Mouse (Mus musculus): Measurements from ENCODE around the gene 1600002K03Rik. TPM values are rescaled to one million over a fixed set of nuclear protein-coding genes. Genes with fewer than 3 reads are reported as not detected.
"Not testable (repeated sequence)": the region's sequence is repeated elsewhere in the genome, so short reads cannot be mapped to it uniquely, and the experiment has no call there.

The 1600002K03Rik gene
- polyA plus RNA-seq, 1 experiment from 2014 or later: 9.5 TPM

DNA sequence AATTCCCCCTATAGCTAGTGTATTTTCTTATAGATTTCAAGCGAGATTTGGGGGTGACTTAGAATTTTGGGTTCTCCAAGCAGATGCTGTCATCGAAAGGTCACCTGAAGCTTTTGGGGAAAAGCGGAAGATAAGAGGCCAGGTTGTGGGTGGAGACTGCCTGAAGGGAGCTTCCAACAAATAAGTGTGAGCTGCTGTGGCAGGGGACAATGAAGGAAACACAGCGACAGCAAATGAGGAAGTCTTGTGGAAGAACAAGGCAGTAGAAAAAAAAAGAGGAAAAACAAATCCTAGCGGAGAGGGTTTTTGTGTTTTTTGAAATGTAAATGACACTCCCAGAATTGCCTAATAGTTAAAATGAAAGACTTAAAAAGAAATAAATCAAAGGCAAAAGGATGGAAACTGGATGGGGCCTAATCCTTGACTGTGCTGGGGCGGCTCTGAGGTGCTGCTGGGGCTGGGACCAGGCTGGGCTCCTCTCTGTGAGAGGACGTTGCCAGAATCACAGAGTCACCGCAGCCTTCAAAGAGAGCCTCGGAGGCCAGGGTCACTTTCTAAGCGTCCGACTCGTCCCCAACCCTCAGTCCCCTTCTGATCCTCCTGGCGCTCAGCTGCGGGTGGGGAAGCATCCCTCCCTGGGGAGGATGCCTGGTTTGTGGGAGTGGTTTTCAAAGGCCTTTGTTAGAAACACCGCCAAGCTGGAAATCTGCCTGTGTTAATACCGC lies 42.5 kb downstream of the 1600002K03Rik start:
- Histone ChIP-seq H3K4me1 (replicated peaks) (no peaks in the 10 kb centered on the region), H3K27ac (no peak overlapping the region), H3K9ac (replicated peaks) (no peak overlapping the region), H3K9me3 (no peaks in the 10 kb centered on the region), H3K36me3 (no peaks in the 10 kb centered on the region), H3K4me2 (no peak overlapping the region), H3K27me3 (no peaks in the 10 kb centered on the region), H3K4me3 (replicated peaks) (no peak overlapping the region)
- 30% methylated on average over 16 of the region's 16 CpGs for WGBS
- no peak for ATAC-seq (ENCODE audit: insufficient number of reproducible peaks, insufficient read depth, low FRiP score, low TSS enrichment, low read depth)

DNA sequence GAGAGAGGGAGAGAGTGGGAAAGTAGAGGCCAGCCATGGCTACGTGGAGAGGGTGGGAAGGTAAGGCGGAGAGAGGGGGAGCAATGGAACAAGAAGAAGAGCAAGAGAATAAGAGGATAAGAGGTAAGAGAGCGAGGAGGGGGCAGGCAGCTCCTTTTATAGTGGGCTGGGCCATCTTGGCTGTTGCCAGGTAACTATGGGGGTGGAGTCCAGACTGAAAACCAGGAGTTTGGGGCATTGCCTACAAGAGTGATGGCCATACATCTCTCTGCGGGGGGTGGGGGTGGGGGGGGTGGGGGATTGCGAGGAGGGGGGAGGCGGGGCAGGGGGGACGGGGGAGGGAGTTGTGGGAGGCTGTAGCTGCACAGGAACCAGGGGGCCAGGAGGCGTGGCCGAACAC lies 47.9 kb downstream of the 1600002K03Rik start:
- Histone ChIP-seq H3K9ac (replicated peaks) (no peak overlapping the region), H3K36me3 (no peaks in the 10 kb centered on the region), H3K4me3 (replicated peaks) (no peak overlapping the region), H3K4me1 (replicated peaks) (peaks cover 14% of the 10 kb centered on the region), H3K27ac (no peak overlapping the region), H3K9me3 (no peaks in the 10 kb centered on the region), H3K27me3 (no peaks in the 10 kb centered on the region), H3K4me2 (no peak overlapping the region)
- WGBS: 43% methylated on average over 6 of the region's 9 CpGs
- ATAC-seq (ENCODE audit: insufficient number of reproducible peaks, insufficient read depth, low FRiP score, low TSS enrichment, low read depth): no peak

DNA sequence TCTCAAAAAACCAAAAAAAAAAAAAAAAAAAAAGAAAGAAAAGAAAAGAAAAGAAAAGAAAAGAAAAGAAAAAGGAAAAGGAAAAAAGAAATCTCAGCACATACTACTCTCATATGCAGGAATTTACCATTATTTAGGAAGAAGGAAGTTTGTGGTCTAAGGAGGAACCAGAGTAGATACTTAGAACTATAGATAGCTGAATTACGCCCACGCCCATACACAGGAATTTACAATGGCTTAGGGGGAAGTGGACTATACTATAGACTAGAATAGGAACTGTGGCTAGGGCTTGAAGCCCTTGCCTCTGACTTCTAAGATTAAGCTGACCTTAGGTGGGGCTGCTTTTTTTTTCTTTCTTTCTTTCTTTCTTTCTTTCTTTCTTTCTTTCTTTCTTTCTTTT lies 50.4 kb downstream of the 1600002K03Rik start:
- not testable (repeated sequence) for ATAC-seq (ENCODE audit: insufficient number of reproducible peaks, insufficient read depth, low FRiP score, low TSS enrichment, low read depth); H3K4me3 ChIP-seq (replicated peaks); H3K4me2 ChIP-seq; H3K36me3 ChIP-seq; H3K9ac ChIP-seq (replicated peaks); H3K27ac ChIP-seq; H3K9me3 ChIP-seq; H3K27me3 ChIP-seq
- H3K4me1 ChIP-seq (replicated peaks): peaks cover 28% of the 10 kb centered on the region
- whole genome bisulfite sequencing: 86% methylated on average over 2 of the region's 2 CpGs

Other genes starting within 250 kb of the 1600002K03Rik start
- gene Arid3a, start 245.9 kb upstream of the 1600002K03Rik start, polyA plus RNA-seq (2016; fragmentation: Nextera tagmentation; extraction: Ambion mirVana): 8.4 and 8.6 TPM in 2 replicates
- 120 and 122 TPM in 2 replicates for gene Wdr18, start 212.8 kb upstream of the 1600002K03Rik start, polyA plus RNA-seq (2016; fragmentation: Nextera tagmentation; extraction: Ambion mirVana)
- gene Grin3b, start 202.2 kb upstream of the 1600002K03Rik start, polyA plus RNA-seq (2016; fragmentation: Nextera tagmentation; extraction: Ambion mirVana): 0.54 and 0.68 TPM in 2 replicates
- 20.7 and 22.5 TPM in 2 replicates for gene Tmem259, start 188.6 kb upstream of the 1600002K03Rik start, polyA plus RNA-seq (2016; fragmentation: Nextera tagmentation; extraction: Ambion mirVana)
- 216 and 240 TPM in 2 replicates for gene Cnn2, start 184.4 kb upstream of the 1600002K03Rik start, polyA plus RNA-seq (2016; fragmentation: Nextera tagmentation; extraction: Ambion mirVana)
- 2.1 and 2.3 TPM in 2 replicates for gene Abca7, start 176.4 kb upstream of the 1600002K03Rik start, polyA plus RNA-seq (2016; fragmentation: Nextera tagmentation; extraction: Ambion mirVana)
- 12.5 and 12.6 TPM in 2 replicates for gene Arhgap45, start 156.3 kb upstream of the 1600002K03Rik start, polyA plus RNA-seq (2016; fragmentation: Nextera tagmentation; extraction: Ambion mirVana)
- 241 and 251 TPM in 2 replicates for gene Polr2e, start 133.1 kb upstream of the 1600002K03Rik start, polyA plus RNA-seq (2016; fragmentation: Nextera tagmentation; extraction: Ambion mirVana)
- gene Gpx4, start 125.8 kb upstream of the 1600002K03Rik start, polyA plus RNA-seq (2016; fragmentation: Nextera tagmentation; extraction: Ambion mirVana): 463 and 494 TPM in 2 replicates
- gene Sbno2, start 67.4 kb upstream of the 1600002K03Rik start, polyA plus RNA-seq (2016; fragmentation: Nextera tagmentation; extraction: Ambion mirVana): 13.9 and 14.4 TPM in 2 replicates
- gene Stk11, start 57.1 kb upstream of the 1600002K03Rik start, polyA plus RNA-seq (2016; fragmentation: Nextera tagmentation; extraction: Ambion mirVana): 16.1 and 18.1 TPM in 2 replicates
- gene Atp5d, start 34.3 kb upstream of the 1600002K03Rik start, polyA plus RNA-seq (2016; fragmentation: Nextera tagmentation; extraction: Ambion mirVana): 460 and 465 TPM in 2 replicates
- gene Cbarp, start 32.1 kb upstream of the 1600002K03Rik start, polyA plus RNA-seq (2016; fragmentation: Nextera tagmentation; extraction: Ambion mirVana): 4.9 and 5.6 TPM in 2 replicates
- gene Midn, start 24.7 kb upstream of the 1600002K03Rik start, polyA plus RNA-seq (2016; fragmentation: Nextera tagmentation; extraction: Ambion mirVana): 30.6 and 38.0 TPM in 2 replicates
- 166 and 175 TPM in 2 replicates for gene Cirbp, start 7.0 kb upstream of the 1600002K03Rik start, polyA plus RNA-seq (2016; fragmentation: Nextera tagmentation; extraction: Ambion mirVana)
- 60.3 and 62.2 TPM in 2 replicates for gene Efna2, start 6.5 kb downstream of the 1600002K03Rik start, polyA plus RNA-seq (2016; fragmentation: Nextera tagmentation; extraction: Ambion mirVana)
- gene Mum1, start 53.5 kb downstream of the 1600002K03Rik start, polyA plus RNA-seq (2016; fragmentation: Nextera tagmentation; extraction: Ambion mirVana): 103 and 112 TPM in 2 replicates
- gene Ndufs7, start 76.2 kb downstream of the 1600002K03Rik start, polyA plus RNA-seq (2016; fragmentation: Nextera tagmentation; extraction: Ambion mirVana): 258 and 278 TPM in 2 replicates
- gene Gamt, start 88.1 kb downstream of the 1600002K03Rik start, polyA plus RNA-seq (2016; fragmentation: Nextera tagmentation; extraction: Ambion mirVana): 30.7 and 31.9 TPM in 2 replicates
- 69.1 and 71.0 TPM in 2 replicates for gene Dazap1, start 88.5 kb downstream of the 1600002K03Rik start, polyA plus RNA-seq (2016; fragmentation: Nextera tagmentation; extraction: Ambion mirVana)
- gene Rps15, start 119.5 kb downstream of the 1600002K03Rik start, polyA plus RNA-seq (2016; fragmentation: Nextera tagmentation; extraction: Ambion mirVana): 926 and 930 TPM in 2 replicates
- 4.7 and 5.3 TPM in 2 replicates for gene Apc2, start 123.0 kb downstream of the 1600002K03Rik start, polyA plus RNA-seq (2016; fragmentation: Nextera tagmentation; extraction: Ambion mirVana)
- 48.1 and 50.5 TPM in 2 replicates for gene 2310011J03Rik, start 147.6 kb downstream of the 1600002K03Rik start, polyA plus RNA-seq (2016; fragmentation: Nextera tagmentation; extraction: Ambion mirVana)
- gene Pcsk4, start 156.6 kb downstream of the 1600002K03Rik start, polyA plus RNA-seq (2016; fragmentation: Nextera tagmentation; extraction: Ambion mirVana): 6.3 and 6.6 TPM in 2 replicates
- gene Reep6, start 157.0 kb downstream of the 1600002K03Rik start, polyA plus RNA-seq (2016; fragmentation: Nextera tagmentation; extraction: Ambion mirVana): 4.1 and 4.6 TPM in 2 replicates
- gene Adamtsl5, start 175.5 kb downstream of the 1600002K03Rik start, polyA plus RNA-seq (2016; fragmentation: Nextera tagmentation; extraction: Ambion mirVana): 0.70 and 0.88 TPM in 2 replicates
- 1.2 and 1.3 TPM in 2 replicates for gene Plk5, start 183.5 kb downstream of the 1600002K03Rik start, polyA plus RNA-seq (2016; fragmentation: Nextera tagmentation; extraction: Ambion mirVana)
- gene Mex3d, start 214.7 kb downstream of the 1600002K03Rik start, polyA plus RNA-seq (2016; fragmentation: Nextera tagmentation; extraction: Ambion mirVana): 12.5 and 15.2 TPM in 2 replicates
- 361 and 364 TPM in 2 replicates for gene Mbd3, start 226.6 kb downstream of the 1600002K03Rik start, polyA plus RNA-seq (2016; fragmentation: Nextera tagmentation; extraction: Ambion mirVana)
- gene Uqcr11, start 233.9 kb downstream of the 1600002K03Rik start, polyA plus RNA-seq (2016; fragmentation: Nextera tagmentation; extraction: Ambion mirVana): 416 and 437 TPM in 2 replicates

Measured in limb, embryonic 12.5 days (tissue).